Mouse (Mus musculus) stomach, postnatal 0 days (tissue): ENCODE results near the gene Thsd4.

Experiments used
- CTCF ChIP-seq: IDR thresholded peaks from 2 replicates; pipeline ENCODE4 v1.5.1; 2016; ENCODE audit warnings: antibody characterized with exemption, low read depth, mild to moderate bottlenecking, moderate library complexity
- EP300 ChIP-seq: optimal IDR thresholded peaks from 2 replicates; pipeline ENCODE3; 2016; ENCODE audit warnings: antibody characterized with exemption

GRCm38 (mm10) chr9:60558507-60558906 lies 36.7 kb upstream of the Thsd4 start:
- TF ChIP-seq EP300 (no peak), CTCF (no peak)
